Mouse (Mus musculus) small intestine, adult 2 months (tissue): ENCODE results near the gene Kdm4a. TPM values are rescaled to one million over a fixed set of nuclear protein-coding genes. Genes with fewer than 3 reads are reported as not detected.

Experiments
- H3K27ac ChIP-seq: fragments of 200-500 bp; 2 replicates; pipeline ENCODE4 v1.5.1; 2012; ENCODE audit warnings: low read depth, low read length, control low read depth, inconsistent platforms; ENCODE audit not compliant: insufficient read depth
- H3K27me3 ChIP-seq: fragments of 200-500 bp; 2 replicates; pipeline ENCODE4 v1.6.1; 2012; ENCODE audit warnings: mild to moderate bottlenecking, moderate library complexity, low read length, inconsistent platforms; ENCODE audit not compliant: control insufficient read depth, insufficient read depth
- H3K36me3 ChIP-seq: fragments of 200-500 bp; 2 replicates; pipeline ENCODE4 v1.6.1; 2012; ENCODE audit warnings: mild to moderate bottlenecking, low read length, control low read depth, inconsistent platforms; ENCODE audit not compliant: control insufficient read depth, insufficient read depth
- H3K4me1 ChIP-seq: fragments of 200-500 bp; 2 replicates; pipeline ENCODE4 v1.6.1; 2012; ENCODE audit warnings: low read length, inconsistent platforms, mixed read lengths; ENCODE audit not compliant: control insufficient read depth, insufficient read depth, insufficient read length
- H3K4me3 ChIP-seq: fragments of 200-500 bp; 2 replicates; pipeline ENCODE4 v1.5.1; 2012; ENCODE audit warnings: low read depth, mild to moderate bottlenecking, control low read depth, inconsistent platforms, low read length, moderate library complexity
- CTCF ChIP-seq: fragments of 200-500 bp; IDR thresholded peaks from 2 replicates; pipeline ENCODE4 v1.5.1; 2012; ENCODE audit warnings: low read depth, mild to moderate bottlenecking, control low read depth, inconsistent platforms, low read length, moderate library complexity, mixed read lengths; ENCODE audit not compliant: insufficient replicate concordance, insufficient read length; ENCODE audit errors: extremely low read depth
- POLR2A ChIP-seq: fragments of 200-500 bp; IDR thresholded peaks from 2 replicates; pipeline ENCODE4 v1.6.1; 2012; ENCODE audit warnings: low read depth, mild to moderate bottlenecking, control low read depth, inconsistent platforms, low read length, moderate library complexity
- WGBS: fragments of 180-500 bp; shearing (Covaris S2); methylation state at CpG from one replicate; pipeline ENCODE4 v1.1.7; 2018; 5-methylcytosine and 5-hydroxymethylcytosine counted together
- polyA plus RNA-seq: library from polyadenylated mRNA; depleted of rRNA; stranded (reverse); fragments of >200 nt; gene quantifications from 2 replicates; pipeline ENCODE4 v1.2.3, GENCODE M21; 2012; rRNA removed

The Kdm4a gene
- polyA plus RNA-seq, result 9.9 and 21.9 TPM in 2 replicates

GRCm38 (mm10) chr4:118179467-118180300 lies at the start of gene Kdm4a:
Gene Kdm4a, minus strand, starts transcription at chr4:118180043.
- WGBS, result under 1% methylated on average over 38 of the region's 38 CpGs
- no peaks in the 10 kb centered on the region; the same call in 1 of the 2 replicates for H3K4me1 ChIP-seq
- H3K27me3 ChIP-seq, result no peaks in the 10 kb centered on the region
- peaks cover 24% of the 10 kb centered on the region for H3K36me3 ChIP-seq
- peak within 1 kb of the TSS; percentile 97 for H3K27ac ChIP-seq
- TF ChIP-seq CTCF, result no peak
- TF ChIP-seq POLR2A, result peak; percentile 80; the same call in 1 of the 2 replicates
- H3K4me3 ChIP-seq, result peak within 1 kb of the TSS; percentile 87

GRCm38 (mm10) chr4:118229035-118229770 lies 49.4 kb upstream of the Kdm4a start:
- Histone ChIP-seq H3K27ac (no peak overlapping the region), H3K4me1 (peaks cover 5% of the 10 kb centered on the region), H3K36me3 (peaks cover 68% of the 10 kb centered on the region), H3K4me3 (no peak overlapping the region), H3K27me3 (no peaks in the 10 kb centered on the region)
- 67% methylated on average over 6 of the region's 6 CpGs for WGBS
- TF ChIP-seq CTCF, result no peak
- TF ChIP-seq POLR2A, result no peak

GRCm38 (mm10) chr4:118227398-118227797 lies 47.6 kb upstream of the Kdm4a start:
- peaks cover 77% of the 10 kb centered on the region for H3K36me3 ChIP-seq
- H3K27ac ChIP-seq, result no peak overlapping the region
- WGBS, result 84% methylated on average over 12 of the region's 12 CpGs

GRCm38 (mm10) chr4:118221261-118221660 lies 41.4 kb upstream of the Kdm4a start:
- 74% methylated on average over 7 of the region's 7 CpGs for WGBS
- H3K4me3 ChIP-seq, result no peak overlapping the region
- peaks cover 20% of the 10 kb centered on the region for H3K4me1 ChIP-seq
- H3K36me3 ChIP-seq, result peaks cover 63% of the 10 kb centered on the region
- H3K27ac ChIP-seq, result no peak overlapping the region
- no peaks in the 10 kb centered on the region for H3K27me3 ChIP-seq
- TF ChIP-seq CTCF, result no peak
- TF ChIP-seq POLR2A, result no peak

More at GRCm38 (mm10) chr4:118227398-118227797, 47.6 kb upstream of the Kdm4a start:
- TF ChIP-seq CTCF (no peak), POLR2A (no peak)
- no peaks in the 10 kb centered on the region for H3K4me1 ChIP-seq
- H3K27me3 ChIP-seq, result no peaks in the 10 kb centered on the region
- no peak overlapping the region for H3K4me3 ChIP-seq

GRCm38 (mm10) chr4:118220756-118221155 lies 40.9 kb upstream of the Kdm4a start:
- H3K27me3 ChIP-seq, result no peaks in the 10 kb centered on the region
- no peak for TF ChIP-seq CTCF
- no peak for TF ChIP-seq POLR2A
- no peak overlapping the region for H3K4me3 ChIP-seq
- peaks cover 63% of the 10 kb centered on the region for H3K36me3 ChIP-seq
- peaks cover 20% of the 10 kb centered on the region for H3K4me1 ChIP-seq
- 68% methylated on average over 9 of the region's 9 CpGs for WGBS
- H3K27ac ChIP-seq, result 0 out of 2 replicates have a peak overlapping the region, but pooled peaks have one; percentile 19

GRCm38 (mm10) chr4:118219487-118219886 lies 39.6 kb upstream of the Kdm4a start:
- Histone ChIP-seq H3K27me3 (no peaks in the 10 kb centered on the region), H3K4me3 (no peak overlapping the region), H3K36me3 (peaks cover 54% of the 10 kb centered on the region), H3K4me1 (peaks cover 20% of the 10 kb centered on the region), H3K27ac (peak overlapping the region; percentile 86)
- WGBS, result 51% methylated on average over 6 of the region's 6 CpGs
- no peak for TF ChIP-seq CTCF
- no peak for TF ChIP-seq POLR2A

GRCm38 (mm10) chr4:118218521-118218920 lies 38.7 kb upstream of the Kdm4a start:
- no peak overlapping the region for H3K4me3 ChIP-seq
- TF ChIP-seq CTCF, result no peak
- TF ChIP-seq POLR2A, result no peak
- WGBS, result 48% methylated on average over 5 of the region's 5 CpGs
- H3K27ac ChIP-seq, result peak overlapping the region; percentile 86
- H3K36me3 ChIP-seq, result peaks cover 53% of the 10 kb centered on the region
- H3K4me1 ChIP-seq, result peaks cover 20% of the 10 kb centered on the region
- no peaks in the 10 kb centered on the region for H3K27me3 ChIP-seq
